Mouse (Mus musculus) hindbrain, embryonic 16.5 days (tissue): ENCODE measurements around the gene Ripor1. TPM values are rescaled to one million over a fixed set of nuclear protein-coding genes. Genes with fewer than 3 reads are reported as not detected.
"Not testable (repeated sequence)": the region's sequence is repeated elsewhere in the genome, so short reads cannot be mapped to it uniquely, and the experiment has no call there.

ENCODE experiments used
- ATAC-seq: fragments of 200-750 bp; cut with Nextera tagmentation; 2 replicates; pipeline ENCODE4 v1.8.0; 2017; ENCODE audit warnings: moderate TSS enrichment, moderate library complexity
- H3K27ac ChIP-seq: fragments of 300-500 bp; sonication (generic); 2 replicates; pipeline ENCODE4 v1.5.1; 2014; ENCODE audit warnings: low read depth, mild to moderate bottlenecking, control low read depth, low read length, moderate library complexity
- H3K27me3 ChIP-seq: fragments of 300-500 bp; sonication (generic); replicated peaks from 2 replicates; pipeline ENCODE4 v1.6.1; 2014; ENCODE audit warnings: low read length; ENCODE audit not compliant: control insufficient read depth, insufficient read depth
- H3K36me3 ChIP-seq: fragments of 300-500 bp; sonication (generic); 2 replicates; pipeline ENCODE4 v1.6.1; 2014; ENCODE audit warnings: mild to moderate bottlenecking, low read length, moderate library complexity, mixed read lengths; ENCODE audit not compliant: control insufficient read depth, insufficient read depth
- H3K4me1 ChIP-seq: fragments of 300-500 bp; sonication (generic); 2 replicates; pipeline ENCODE4 v1.6.1; 2014; ENCODE audit warnings: low read depth, low read length; ENCODE audit not compliant: control insufficient read depth, insufficient read depth
- H3K4me2 ChIP-seq: fragments of 300-500 bp; sonication (generic); 2 replicates; pipeline ENCODE4 v1.6.1; 2014; ENCODE audit warnings: mild to moderate bottlenecking, low read length, control low read depth, moderate library complexity
- H3K4me3 ChIP-seq: fragments of 300-500 bp; sonication (generic); 2 replicates; pipeline ENCODE4 v1.5.1; 2014; ENCODE audit warnings: mild to moderate bottlenecking, low read length, control low read depth, moderate library complexity
- H3K9ac ChIP-seq: fragments of 300-500 bp; sonication (generic); 2 replicates; pipeline ENCODE4 v1.6.1; 2014; ENCODE audit warnings: low read depth, mild to moderate bottlenecking, control low read depth, low read length, moderate library complexity
- H3K9me3 ChIP-seq: fragments of 300-500 bp; sonication (generic); 2 replicates; pipeline ENCODE4 v1.6.1; 2014; ENCODE audit warnings: mild to moderate bottlenecking, low read length, moderate library complexity; ENCODE audit not compliant: control insufficient read depth
- WGBS: fragments of 180-500 bp; shearing (Covaris S2); extraction: QIAGEN DNeasy Blood & Tissue Kit; methylation state at CpG from one replicate; pipeline ENCODE4 v1.1.7; 2014; 5-methylcytosine and 5-hydroxymethylcytosine counted together
- polyA plus RNA-seq: library from polyadenylated mRNA; unstranded; fragments of >200 nt; fragmentation: Nextera tagmentation; extraction: Ambion mirVana; gene quantifications from 2 replicates; pipeline ENCODE4 v1.2.1, GENCODE M21; 2015

Ripor1 gene
- polyA plus RNA-seq, 1 experiment from 2014 or later: 37.2 TPM

GRCm38 (mm10) chr8:105601301-105601700 lies 3.8 kb upstream of the Ripor1 start:
- no peak for ATAC-seq
- no peaks in the 10 kb centered on the region for H3K36me3 ChIP-seq
- H3K4me3 ChIP-seq: no peak overlapping the region
- no peaks in the 10 kb centered on the region for H3K9me3 ChIP-seq
- H3K9ac ChIP-seq: no peak overlapping the region
- H3K4me1 ChIP-seq: peaks cover 5% of the 10 kb centered on the region
- WGBS: 75% methylated on average over 5 of the region's 5 CpGs
- no peaks in the 10 kb centered on the region for H3K27me3 ChIP-seq
- no peak overlapping the region for H3K27ac ChIP-seq
- H3K4me2 ChIP-seq: no peak overlapping the region

- not testable (repeated sequence) for ATAC-seq
Measured at GRCm38 (mm10) chr8:105602540-105602939, 2.5 kb upstream of the Ripor1 start.

GRCm38 (mm10) chr8:105605491-105606188 lies 585 bp downstream of the Ripor1 start:
- Histone ChIP-seq H3K4me2 (peak overlapping the region; percentile 69), H3K4me3 (peak overlapping the region; percentile 85), H3K36me3 (no peaks in the 10 kb centered on the region), H3K4me1 (peaks cover 14% of the 10 kb centered on the region), H3K9me3 (no peaks in the 10 kb centered on the region), H3K27ac (peak overlapping the region; percentile 93), H3K27me3 (no peaks in the 10 kb centered on the region), H3K9ac (peak overlapping the region; percentile 96)
- 1% methylated on average over 26 of the region's 39 CpGs for WGBS
- ATAC-seq: peak; percentile 19

More at GRCm38 (mm10) chr8:105602540-105602939, 2.5 kb upstream of the Ripor1 start:
- WGBS: 79% methylated on average over 3 of the region's 3 CpGs
- H3K27me3 ChIP-seq, H3K27ac ChIP-seq, H3K9ac ChIP-seq, H3K4me2 ChIP-seq, H3K9me3 ChIP-seq, H3K4me3 ChIP-seq, H3K36me3 ChIP-seq: not testable (repeated sequence)
- peaks cover 12% of the 10 kb centered on the region for H3K4me1 ChIP-seq

- Histone ChIP-seq H3K36me3 (no peaks in the 10 kb centered on the region), H3K9ac (peak overlapping the region; percentile 96), H3K4me1 (peaks cover 14% of the 10 kb centered on the region), H3K4me3 (peak overlapping the region; percentile 85), H3K4me2 (peak overlapping the region; percentile 69), H3K27me3 (no peaks in the 10 kb centered on the region), H3K27ac (peak overlapping the region; percentile 93), H3K9me3 (no peaks in the 10 kb centered on the region)
- WGBS: 1% methylated on average over 30 of the region's 30 CpGs
- peak; percentile 82 for ATAC-seq
Measured at GRCm38 (mm10) chr8:105606189-105607023, 1.4 kb downstream of the Ripor1 start.

GRCm38 (mm10) chr8:105607062-105607461 lies 2.0 kb downstream of the Ripor1 start:
- Histone ChIP-seq H3K4me2 (peak overlapping the region; percentile 69), H3K9ac (peak overlapping the region; percentile 96), H3K36me3 (no peaks in the 10 kb centered on the region), H3K9me3 (no peaks in the 10 kb centered on the region), H3K27ac (peak overlapping the region; percentile 93), H3K4me3 (peak overlapping the region; percentile 85), H3K27me3 (no peaks in the 10 kb centered on the region), H3K4me1 (peaks cover 14% of the 10 kb centered on the region)
- WGBS: 5% methylated on average over 10 of the region's 10 CpGs
- ATAC-seq: no peak

GRCm38 (mm10) chr8:105607684-105608083 lies 2.6 kb downstream of the Ripor1 start:
- Histone ChIP-seq H3K4me3 (no peak overlapping the region), H3K36me3 (no peaks in the 10 kb centered on the region), H3K9ac (no peak overlapping the region), H3K27ac (no peak overlapping the region), H3K4me1 (peaks cover 14% of the 10 kb centered on the region), H3K9me3 (no peaks in the 10 kb centered on the region), H3K27me3 (peaks cover 2% of the 10 kb centered on the region; the same call in 1 of the 2 replicates), H3K4me2 (no peak overlapping the region; the same call in 1 of the 2 replicates)
- ATAC-seq: no peak
- 31% methylated on average over 4 of the region's 4 CpGs for WGBS

- WGBS: 87% methylated on average over 2 of the region's 2 CpGs
- no peaks in the 10 kb centered on the region for H3K9me3 ChIP-seq
- no peak overlapping the region for H3K4me3 ChIP-seq
- no peak overlapping the region for H3K27ac ChIP-seq
- ATAC-seq: no peak
- H3K9ac ChIP-seq: no peak overlapping the region
- no peak overlapping the region for H3K4me2 ChIP-seq
- H3K4me1 ChIP-seq: peaks cover 24% of the 10 kb centered on the region
- no peaks in the 10 kb centered on the region for H3K36me3 ChIP-seq
- peaks cover 2% of the 10 kb centered on the region; the same call in 1 of the 2 replicates for H3K27me3 ChIP-seq
Measured at GRCm38 (mm10) chr8:105609355-105609754, 4.3 kb downstream of the Ripor1 start.

GRCm38 (mm10) chr8:105609771-105610170 lies 4.7 kb downstream of the Ripor1 start:
- Histone ChIP-seq H3K36me3 (no peaks in the 10 kb centered on the region), H3K27ac (no peak overlapping the region), H3K4me2 (no peak overlapping the region), H3K27me3 (peaks cover 2% of the 10 kb centered on the region; the same call in 1 of the 2 replicates), H3K9ac (no peak overlapping the region), H3K4me3 (no peak overlapping the region), H3K9me3 (no peaks in the 10 kb centered on the region), H3K4me1 (peaks cover 21% of the 10 kb centered on the region)
- no peak for ATAC-seq
- WGBS: 87% methylated on average over 4 of the region's 4 CpGs

GRCm38 (mm10) chr8:105611836-105612235 lies 6.8 kb downstream of the Ripor1 start:
- Histone ChIP-seq H3K4me3 (no peak overlapping the region), H3K27me3 (peaks cover 2% of the 10 kb centered on the region; the same call in 1 of the 2 replicates), H3K27ac (no peak overlapping the region), H3K4me1 (peaks cover 21% of the 10 kb centered on the region), H3K36me3 (peaks cover 13% of the 10 kb centered on the region), H3K9me3 (no peaks in the 10 kb centered on the region), H3K9ac (no peak overlapping the region), H3K4me2 (no peak overlapping the region)
- 83% methylated on average over 9 of the region's 9 CpGs for WGBS
- no peak for ATAC-seq
